Mouse (Mus musculus): ENCODE measurements around the gene Plin3.

GRCm38 (mm10) chr17:56287830-56288229 is 4.8 kb downstream of the Plin3 start:
- TF ChIP-seq EP300 (IDR thresholded peaks at IDR 0.05; ENCODE audit: low read depth) (no peak), CTCF (IDR thresholded peaks at IDR 0.05; ENCODE audit: low read depth) (no peak)

Measured in liver, postnatal 0 days (tissue).